Mouse (Mus musculus) 416B (cell line): ENCODE data around the gene Anapc13.

Source experiments
- DNase-seq: peaks from one replicate; pipeline ENCODE4 v3.0.0; 2011; ENCODE audit warnings: low read depth

Anapc13 gene

DNA sequence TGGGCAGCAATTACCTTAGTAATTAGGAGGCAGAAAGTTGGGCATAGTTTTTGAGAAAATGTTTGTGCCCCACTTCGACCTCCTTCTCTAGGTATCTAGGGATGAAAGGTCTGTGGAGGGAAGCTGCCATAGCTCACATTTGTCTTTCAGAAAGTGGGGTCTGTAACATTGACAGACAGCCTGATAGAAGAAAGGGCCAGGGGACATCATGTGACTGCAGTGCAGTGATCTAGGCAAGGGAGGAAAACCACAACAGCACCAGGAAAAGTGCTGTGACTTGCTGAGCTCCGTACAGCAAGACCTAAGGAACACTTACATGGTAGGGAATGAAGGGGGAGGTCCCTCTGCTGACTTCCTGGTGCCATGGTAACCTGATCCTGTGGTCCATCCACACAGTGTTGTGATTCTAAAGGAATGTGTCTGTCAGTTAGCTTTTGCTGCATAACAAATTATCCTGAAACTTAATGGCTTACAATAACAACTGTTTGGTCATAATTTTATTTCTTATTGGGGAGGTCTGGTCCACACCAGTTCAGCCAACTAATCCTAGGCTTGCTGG lies 5.6 kb downstream of the Anapc13 start:
- DNase-seq: no peak

DNA sequence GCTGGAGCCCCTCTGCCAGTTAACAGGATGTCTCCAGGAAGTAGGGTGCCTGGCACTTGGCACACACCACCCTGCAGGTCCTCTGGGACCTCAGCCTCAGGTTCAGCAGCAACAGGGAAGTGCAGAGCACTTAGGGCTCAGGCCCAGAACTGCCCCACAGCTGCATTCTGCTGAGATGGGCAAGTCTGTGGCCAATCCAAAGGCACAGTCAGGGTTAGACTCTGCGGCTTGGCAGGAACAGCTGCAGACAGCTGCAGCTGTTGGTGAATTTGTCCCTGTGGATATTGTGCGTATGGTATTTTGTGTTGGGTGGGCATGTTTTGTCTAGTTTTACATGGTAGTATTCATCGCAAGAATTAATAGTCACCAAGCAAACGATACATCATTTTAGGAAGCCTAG lies 6.1 kb downstream of the Anapc13 start:
- DNase-seq: no peak

DNA sequence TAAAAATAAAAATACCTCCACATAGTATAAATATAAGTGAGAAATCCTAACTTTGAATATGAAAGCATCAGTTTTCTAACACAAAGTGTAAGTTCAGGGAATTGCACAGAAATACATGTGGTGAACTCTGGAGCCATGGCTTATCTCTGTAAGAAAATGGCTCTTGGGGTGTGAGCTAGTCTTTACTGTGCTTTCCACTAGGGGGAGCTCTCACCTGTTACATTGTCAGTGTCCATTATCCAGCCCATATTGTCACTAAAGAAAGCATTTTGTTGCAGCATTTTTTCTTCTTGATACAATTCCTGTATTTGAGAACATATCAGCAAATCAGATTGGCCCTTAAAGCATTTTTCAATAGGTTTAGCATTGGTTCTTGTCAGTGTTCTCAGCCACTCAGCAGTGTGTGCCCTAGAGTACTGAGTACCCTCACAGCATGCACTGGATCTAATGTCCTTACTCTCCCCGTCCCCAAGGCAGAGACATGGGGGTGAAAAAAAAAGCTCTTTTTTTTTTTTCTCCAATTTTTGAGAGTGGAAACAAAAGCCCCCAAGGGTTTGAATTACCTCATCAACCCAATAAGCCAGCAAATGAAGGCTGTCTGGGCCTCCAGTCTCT lies 6.9 kb downstream of the Anapc13 start:
- peak; percentile 78 for DNase-seq

DNA sequence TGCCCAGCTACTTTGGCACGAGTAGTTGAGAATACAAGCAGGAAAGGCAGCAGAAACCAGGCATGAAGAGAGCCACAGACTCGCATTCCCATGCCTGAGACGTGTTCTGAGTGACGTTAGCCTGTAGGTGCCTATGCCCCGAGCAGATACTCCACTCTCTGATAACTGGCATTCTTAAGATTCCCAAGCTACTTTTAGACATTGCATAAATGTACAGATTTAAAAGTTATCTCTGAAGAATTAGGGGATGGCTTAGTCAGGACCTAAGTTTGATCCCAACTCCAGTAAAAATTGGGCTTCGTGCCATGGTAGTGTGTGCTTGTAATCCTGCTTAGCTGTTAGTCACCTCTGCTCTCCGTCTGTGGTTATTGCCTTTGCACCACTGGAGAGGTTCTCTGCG lies 8.4 kb downstream of the Anapc13 start:
- DNase-seq: no peak

GRCm38 (mm10) chr9:102636553-102636952 lies 10.5 kb downstream of the Anapc13 start:
- peak; percentile 65 for DNase-seq

- DNase-seq: no peak
Measured at GRCm38 (mm10) chr9:102637115-102637514, 11.0 kb downstream of the Anapc13 start.

DNA sequence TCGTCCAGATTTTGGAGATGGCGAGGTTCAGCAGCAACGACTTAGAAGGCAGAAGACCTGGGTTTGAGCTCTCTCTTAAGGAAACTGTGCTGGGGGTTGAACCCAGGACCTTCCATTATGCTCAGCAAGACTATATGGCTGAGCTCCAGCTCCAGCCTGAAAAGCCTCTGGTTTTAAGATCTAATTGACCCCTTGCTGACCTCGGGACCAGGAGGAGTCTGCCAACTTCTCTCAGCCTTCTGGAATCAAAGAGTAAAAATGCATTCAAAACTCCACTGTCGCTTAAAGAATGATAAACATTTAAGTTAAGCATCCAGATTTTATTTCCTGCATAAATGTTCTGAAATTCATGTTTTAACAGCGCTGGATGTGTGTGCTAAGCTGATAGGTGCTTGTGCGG lies 12.9 kb downstream of the Anapc13 start:
- DNase-seq: no peak

DNA sequence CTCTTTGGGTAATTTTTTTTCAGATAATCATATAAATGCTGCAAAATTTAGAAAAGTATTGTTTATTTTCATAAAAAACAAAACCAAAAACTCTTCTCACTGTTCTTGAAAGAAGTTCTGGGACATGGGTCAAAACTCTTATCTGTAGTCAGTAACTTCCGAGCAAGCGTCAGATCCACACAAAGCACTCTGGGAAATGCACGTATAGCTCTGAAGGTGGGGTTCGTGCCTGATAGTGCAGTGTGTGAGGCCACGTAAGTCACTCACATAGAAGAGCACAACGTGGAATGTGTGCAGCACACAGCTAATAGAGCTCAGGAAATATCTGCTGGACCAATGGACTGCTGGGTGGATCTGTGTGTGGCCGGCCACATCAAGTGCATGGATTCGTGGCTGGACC lies 13.4 kb downstream of the Anapc13 start:
- DNase-seq: no peak

- no peak for DNase-seq
Measured at GRCm38 (mm10) chr9:102641531-102641930, 15.4 kb downstream of the Anapc13 start.

GRCm38 (mm10) chr9:102643071-102643485 lies 17.0 kb downstream of the Anapc13 start:
- no peak for DNase-seq

- no peak for DNase-seq
Measured at GRCm38 (mm10) chr9:102643486-102644101, 17.5 kb downstream of the Anapc13 start.

GRCm38 (mm10) chr9:102645119-102645695 lies 19.1 kb downstream of the Anapc13 start:
- no peak for DNase-seq

- no peak for DNase-seq
Measured at GRCm38 (mm10) chr9:102647010-102647409, 20.9 kb downstream of the Anapc13 start.

DNA sequence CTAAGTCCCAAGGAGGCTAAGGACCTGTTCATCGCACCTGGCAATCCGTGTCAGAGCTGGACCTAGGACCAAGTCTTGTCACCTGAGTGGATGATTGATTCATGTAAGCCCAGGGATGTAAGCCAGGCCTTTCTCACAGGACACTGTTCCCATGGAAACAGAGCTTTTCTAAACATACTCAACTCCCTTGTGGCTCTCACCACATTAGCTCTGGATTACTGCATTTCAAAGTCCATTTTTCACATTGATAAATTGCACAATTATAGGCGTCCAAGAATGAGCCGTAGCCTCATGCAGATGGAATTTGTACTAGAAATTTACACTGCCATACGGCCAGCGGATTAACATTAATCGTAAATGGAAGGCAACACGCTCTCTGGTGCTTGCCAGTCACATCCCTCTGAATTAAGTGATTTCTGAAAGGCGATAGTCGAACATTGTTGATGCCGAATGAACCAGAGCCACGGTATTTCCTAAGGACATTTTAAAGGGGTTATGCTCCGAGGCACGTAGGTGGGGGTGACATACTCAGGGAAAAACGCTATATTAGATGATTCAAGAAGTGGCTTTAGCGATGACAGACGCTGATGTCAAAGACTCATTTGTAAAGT lies 23.9 kb downstream of the Anapc13 start:
- DNase-seq: no peak

- no peak for DNase-seq
Measured at GRCm38 (mm10) chr9:102650637-102651036, 24.5 kb downstream of the Anapc13 start.

GRCm38 (mm10) chr9:102651199-102651720 lies 25.2 kb downstream of the Anapc13 start:
- DNase-seq: no peak

DNA sequence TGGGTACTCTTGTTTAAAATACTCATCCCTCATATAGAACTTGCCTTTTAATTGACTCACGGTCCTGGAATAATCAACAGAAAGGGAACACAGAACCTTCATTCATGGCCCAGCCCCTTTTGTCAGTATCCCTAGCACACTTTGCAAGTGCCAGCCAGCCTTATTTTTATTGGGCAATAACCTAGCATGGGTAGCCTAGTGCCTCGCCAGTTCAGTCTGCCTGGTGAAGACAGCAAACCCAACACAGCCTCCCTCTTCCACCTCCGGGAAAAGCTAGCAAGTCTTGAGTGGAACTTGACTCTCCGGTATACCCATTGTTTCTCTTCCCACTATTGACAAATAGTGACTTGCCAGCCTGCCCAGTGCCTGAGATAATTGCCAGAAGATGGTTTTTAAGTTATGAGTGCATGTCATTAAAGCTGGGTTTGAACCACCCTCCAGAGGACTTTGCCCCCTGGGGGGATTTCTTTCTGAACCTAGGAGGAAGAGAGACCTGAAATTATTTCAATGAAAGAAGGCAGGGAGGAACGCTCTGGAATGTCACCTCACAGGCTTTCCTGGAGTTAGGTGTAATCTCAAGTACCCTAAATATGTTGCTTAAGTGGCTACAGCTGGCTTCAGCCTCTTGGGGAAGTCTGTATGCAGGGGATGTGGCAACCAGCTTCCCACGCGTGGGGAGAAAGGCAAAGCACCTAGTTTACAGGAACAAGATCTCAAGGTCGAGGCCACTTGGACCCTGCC lies 30.4 kb downstream of the Anapc13 start:
- no peak for DNase-seq

GRCm38 (mm10) chr9:102668115-102668514 lies 42.0 kb downstream of the Anapc13 start:
- DNase-seq: no peak

DNA sequence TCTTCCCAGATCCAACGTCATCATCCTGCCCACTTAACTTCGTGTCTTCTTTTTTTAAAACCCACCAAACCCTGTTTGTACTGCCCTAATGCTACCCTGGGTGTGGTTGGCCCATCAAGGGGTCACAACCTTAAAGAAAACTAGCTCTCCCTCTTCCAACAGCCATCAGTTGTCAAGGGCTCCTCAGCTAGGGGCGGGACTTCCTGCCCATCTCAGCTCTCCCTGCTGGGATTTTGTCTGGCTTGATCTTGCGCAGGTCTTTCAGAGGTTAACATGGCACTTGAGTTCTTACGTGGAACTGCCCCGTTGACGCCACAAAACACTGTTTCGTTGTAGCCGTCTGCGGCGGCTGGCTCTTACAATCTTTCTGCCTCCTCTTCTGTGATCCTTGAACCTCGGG lies 42.8 kb downstream of the Anapc13 start:
- DNase-seq: no peak

GRCm38 (mm10) chr9:102673381-102673780 lies 47.3 kb downstream of the Anapc13 start:
- DNase-seq: no peak

GRCm38 (mm10) chr9:102675922-102676321 lies 49.8 kb downstream of the Anapc13 start:
- no peak for DNase-seq

DNA sequence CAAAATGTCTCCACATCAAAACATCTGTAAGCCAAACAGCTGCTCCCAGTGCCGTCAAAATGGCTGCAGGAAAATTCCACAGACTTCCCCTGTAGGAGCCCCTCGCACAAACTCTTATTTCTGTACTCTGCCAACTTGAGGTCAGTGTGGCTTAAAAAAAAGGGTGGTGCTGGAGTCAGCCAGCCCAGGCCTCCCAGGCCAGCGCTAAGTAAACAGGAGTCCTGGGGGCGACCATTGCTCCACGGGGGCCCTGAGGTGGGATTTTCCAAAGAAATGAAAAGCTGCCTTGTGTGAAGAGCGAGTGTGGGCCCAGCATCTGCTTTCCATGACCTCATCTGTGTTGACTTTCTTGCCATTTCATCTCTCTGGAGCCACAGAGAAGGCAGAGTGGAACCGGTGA lies 55.4 kb downstream of the Anapc13 start:
- DNase-seq: no peak
